Mouse (Mus musculus) heart, adult 11 months (tissue): ENCODE results near the gene Pet100.

Experiments
- DNase-seq: peaks from one replicate; pipeline ENCODE4 v3.0.0; 2022

The Pet100 gene

GRCm38 (mm10) chr8:3626971-3627370 lies 5.6 kb downstream of the Pet100 start:
- no peak for DNase-seq

- DNase-seq, result no peak
Observed at GRCm38 (mm10) chr8:3628014-3628413, 6.7 kb downstream of the Pet100 start.

DNA sequence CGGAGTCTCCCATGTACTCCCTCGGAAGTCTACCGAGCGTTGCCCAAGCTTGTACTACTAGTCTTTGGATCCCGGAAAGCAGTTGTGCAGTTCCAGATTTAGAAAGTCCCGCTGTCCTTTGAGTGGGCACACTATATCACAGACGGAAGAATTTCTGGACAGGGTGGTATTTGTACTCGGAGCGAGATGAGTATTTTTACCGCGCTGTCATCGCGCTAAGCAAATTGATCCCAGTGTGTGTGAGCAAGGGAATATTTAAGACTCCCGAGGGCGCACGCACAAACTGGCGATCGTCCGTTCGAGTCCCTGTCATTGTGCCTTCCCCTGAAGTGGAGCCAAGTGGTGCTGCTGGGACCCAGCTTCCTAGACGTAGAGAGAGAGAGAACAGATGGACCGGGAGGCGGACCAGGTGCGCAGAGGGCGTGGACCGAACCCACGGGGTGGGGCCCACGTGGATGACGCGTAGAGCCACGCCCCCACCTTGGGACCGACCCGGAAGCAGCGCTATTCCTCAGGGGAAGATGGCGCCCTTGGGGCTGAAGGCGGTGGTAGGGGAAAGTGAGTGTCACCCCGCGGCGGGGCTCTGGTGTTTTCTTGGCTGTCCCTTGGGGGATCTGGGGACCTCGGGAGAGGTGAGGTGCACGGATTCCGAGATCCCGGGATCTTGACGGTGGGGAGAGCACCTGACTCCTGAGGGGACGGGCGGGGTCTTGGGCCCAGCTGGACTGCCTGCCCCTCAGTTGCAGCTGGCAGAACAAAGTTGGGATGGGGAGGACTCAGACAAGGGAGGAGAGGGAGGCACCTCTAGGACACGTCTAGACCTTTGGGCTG lies 9.5 kb downstream of the Pet100 start, which contains the start of gene Stxbp2:
Gene Stxbp2 (plus strand): TSS at position 309 of the 831 bp plus-strand sequence.
- DNase-seq, result peak; percentile 94

DNA sequence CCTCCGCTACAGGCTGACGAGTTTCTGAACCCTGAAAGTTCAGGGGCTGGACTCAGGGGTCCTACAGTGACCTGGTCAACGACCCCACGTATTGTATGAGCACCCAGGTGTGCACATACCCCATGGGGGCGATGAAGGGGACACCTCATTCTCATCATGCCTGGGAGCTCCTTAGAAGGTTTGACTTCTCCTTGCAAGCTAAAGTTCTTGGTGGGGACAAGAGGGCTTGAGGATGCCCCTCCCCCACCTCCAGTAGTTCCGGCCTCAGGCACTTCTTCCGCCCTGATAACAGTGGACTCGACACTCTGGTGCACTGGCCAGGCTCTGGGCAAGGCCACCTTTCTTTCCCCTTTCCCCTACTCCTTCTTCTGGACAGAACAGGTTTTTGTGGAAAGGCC lies 10.1 kb downstream of the Pet100 start:
- peak; percentile 88 for DNase-seq

GRCm38 (mm10) chr8:3645804-3646203 lies 24.5 kb downstream of the Pet100 start:
- DNase-seq, result peak; percentile 92

DNA sequence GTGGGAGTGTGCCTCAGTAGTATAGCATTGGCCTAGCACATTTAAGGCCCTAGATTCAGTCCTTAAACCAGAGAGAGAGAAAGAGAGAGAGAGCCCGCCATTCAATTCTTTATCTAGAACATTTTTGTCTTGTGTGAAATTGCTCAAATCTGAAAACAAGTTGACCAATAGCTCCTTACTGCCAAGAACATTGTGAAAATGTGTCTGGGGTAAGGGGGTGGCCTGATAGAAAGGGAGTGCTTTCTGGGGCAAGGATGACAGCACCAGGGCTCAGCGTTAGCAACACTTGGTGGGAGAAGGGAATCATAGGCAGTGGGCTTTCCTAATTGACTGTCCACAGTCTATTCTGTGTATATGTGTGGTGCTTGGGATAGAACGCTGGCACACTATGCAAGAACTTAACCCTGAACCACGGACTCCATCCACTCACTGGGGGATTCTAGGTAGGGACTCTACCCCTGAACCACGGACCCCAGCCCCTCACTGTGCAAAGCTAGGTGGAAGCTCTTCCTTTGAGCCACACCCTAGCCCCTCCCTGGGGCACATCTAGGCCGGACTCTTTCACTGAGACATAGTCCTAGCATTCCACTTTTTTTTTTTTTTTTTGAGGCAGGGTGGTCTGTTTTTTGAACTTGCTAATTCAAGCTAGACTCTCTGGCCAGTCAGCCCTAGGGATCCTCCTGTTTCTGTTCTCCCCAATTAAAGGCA lies 25.6 kb downstream of the Pet100 start:
- DNase-seq, result no peak

DNA sequence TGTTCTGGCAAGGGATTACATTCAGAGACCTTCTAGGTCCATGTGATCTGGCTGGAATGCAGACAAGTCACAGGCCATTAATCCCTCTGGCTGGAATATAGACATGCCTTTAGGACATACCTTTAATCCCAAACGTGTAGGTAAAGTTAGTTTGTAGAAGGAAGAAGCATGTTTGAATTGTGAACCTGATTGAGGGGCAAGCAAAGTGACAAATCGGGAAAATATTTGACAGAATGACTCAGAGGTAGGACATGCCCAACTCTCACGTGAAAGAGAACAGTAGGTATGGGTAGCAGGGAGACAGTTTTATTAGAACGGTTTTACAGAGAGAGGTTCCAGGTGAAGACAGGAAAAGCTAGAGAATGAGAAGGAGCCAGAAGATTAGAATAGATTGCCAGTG lies 26.2 kb downstream of the Pet100 start:
- no peak for DNase-seq

- no peak for DNase-seq
Observed at GRCm38 (mm10) chr8:3648268-3648667, 26.9 kb downstream of the Pet100 start.

- DNase-seq, result no peak
Observed at GRCm38 (mm10) chr8:3648990-3649389, 27.6 kb downstream of the Pet100 start.

DNA sequence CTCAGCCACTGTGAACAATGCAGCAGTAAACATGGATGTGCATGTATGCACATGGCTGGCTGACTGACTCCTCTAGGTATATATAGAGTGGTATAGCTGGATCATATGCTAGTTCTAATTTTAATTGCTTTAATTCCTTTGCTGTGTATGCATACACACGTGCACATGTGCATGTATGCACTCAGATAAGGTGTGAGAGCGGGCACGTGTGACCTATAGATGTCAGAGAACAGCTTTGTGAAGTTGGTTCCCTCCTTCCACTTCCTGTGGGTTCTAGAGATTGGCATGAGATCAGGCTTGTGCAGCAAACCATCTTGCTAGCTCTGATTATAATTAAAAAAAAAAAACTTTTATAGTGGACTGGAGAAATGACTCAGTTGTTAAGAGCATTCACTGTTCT lies 31.5 kb downstream of the Pet100 start:
- no peak for DNase-seq

- DNase-seq, result no peak
Observed at GRCm38 (mm10) chr8:3654726-3655508, 33.6 kb downstream of the Pet100 start.

- DNase-seq, result no peak
Observed at GRCm38 (mm10) chr8:3655526-3655925, 34.2 kb downstream of the Pet100 start, which contains the start of gene Retn. Retn (plus strand) TSS chr8:3655770.

DNA sequence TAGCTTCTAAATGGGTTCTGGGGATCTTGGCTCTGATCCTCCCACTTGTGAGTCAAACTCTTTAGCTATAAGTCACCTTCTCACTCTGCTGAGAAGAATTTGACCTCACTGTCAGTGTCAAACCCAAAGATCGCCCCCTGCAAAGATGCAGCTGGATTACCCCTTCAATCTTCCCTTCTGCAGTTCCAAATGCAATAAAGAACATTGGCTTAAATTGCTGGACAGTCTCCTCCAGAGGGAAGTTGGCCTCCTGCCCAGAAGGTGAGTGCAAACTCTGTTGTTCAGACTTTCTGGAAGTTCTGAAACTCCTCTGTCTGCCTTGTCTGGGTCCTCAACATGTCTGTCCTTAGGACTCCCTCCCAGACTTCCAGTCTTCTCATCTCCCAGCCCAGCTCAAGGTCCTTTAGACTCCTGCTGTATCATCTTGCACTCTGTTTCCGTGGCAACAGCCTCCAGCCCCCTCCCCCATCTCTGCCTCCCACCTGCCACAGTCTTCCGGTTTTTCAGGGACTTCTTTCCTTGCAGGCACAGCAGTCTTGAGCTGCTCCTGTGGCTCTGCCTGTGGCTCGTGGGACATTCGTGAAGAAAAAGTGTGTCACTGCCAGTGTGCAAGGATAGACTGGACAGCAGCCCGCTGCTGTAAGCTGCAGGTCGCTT lies 35.5 kb downstream of the Pet100 start:
- DNase-seq, result no peak

GRCm38 (mm10) chr8:3660889-3661288 lies 39.5 kb downstream of the Pet100 start:
- DNase-seq, result no peak

GRCm38 (mm10) chr8:3664405-3664804 lies 43.1 kb downstream of the Pet100 start:
- DNase-seq, result no peak

DNA sequence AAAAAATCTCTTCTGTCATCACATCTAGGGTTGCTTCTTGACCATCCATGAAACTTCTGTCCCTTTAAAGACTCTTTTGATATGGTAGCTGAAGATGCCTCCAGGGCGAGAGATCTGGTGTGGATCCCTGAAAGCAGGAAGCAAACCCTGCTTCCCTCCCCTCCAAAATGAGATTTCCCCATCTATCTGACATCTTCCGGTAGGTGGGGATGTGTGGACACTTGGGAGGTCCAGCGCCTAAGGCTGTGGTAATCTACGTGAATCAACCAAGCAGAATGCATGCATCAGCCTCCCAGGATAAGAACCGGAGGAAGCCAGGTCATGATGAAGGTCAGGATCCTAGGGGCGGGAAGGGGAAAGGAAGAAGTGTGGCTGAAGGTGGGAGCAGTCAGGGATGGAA lies 44.2 kb downstream of the Pet100 start, which contains the start of gene Mcemp1:
Gene Mcemp1 (plus strand): TSS at position 248 of the 400 bp plus-strand sequence.
- DNase-seq, result no peak

DNA sequence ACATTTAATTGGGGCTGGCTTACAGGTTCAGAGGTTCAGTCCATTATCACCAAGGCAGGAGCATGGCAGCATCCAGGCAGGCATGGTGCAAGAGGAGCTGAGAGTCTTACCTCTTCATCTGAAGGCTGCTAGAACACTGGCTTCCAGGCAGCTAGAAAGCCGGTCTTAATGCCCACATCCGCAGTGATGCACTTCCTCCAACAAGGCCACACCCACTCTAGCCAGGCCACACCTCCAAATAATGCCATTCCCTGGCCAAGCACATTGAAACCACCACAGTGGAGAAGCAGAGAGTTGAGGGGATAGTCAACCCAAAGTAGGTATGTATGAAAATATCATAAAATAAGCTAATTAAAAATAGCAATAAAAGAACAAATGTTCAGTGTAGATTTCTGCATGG lies 49.0 kb downstream of the Pet100 start:
- no peak for DNase-seq

DNA sequence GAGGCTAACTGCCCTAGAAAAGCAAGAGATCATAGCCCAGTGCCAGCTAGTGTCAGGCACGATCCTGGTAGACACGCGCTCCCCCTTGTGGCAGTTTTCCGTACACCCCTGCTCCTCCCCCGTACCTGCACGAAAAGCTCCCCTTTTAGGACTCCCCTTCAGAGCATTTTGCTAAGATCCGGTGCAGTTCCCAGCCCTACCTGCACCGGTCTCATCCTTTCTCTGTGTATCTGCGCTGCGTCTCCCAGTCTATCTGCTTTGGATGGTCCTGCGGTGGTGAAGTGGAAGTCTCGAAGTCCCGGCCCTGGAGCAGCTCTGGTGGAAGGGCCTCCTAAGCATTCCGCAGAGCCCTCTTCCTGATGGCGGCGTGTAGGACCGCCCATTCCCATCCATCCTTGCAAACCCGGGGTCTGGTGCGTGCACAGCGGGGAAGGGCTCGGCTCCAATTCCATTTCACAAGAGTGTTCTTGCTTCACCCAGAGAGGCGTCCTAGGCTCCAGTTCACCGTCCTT lies 50.7 kb downstream of the Pet100 start, which contains the start of gene Fcor:
Gene Fcor (minus strand): TSS at position 383 of the 512 bp plus-strand sequence.
- peak; percentile 97 for DNase-seq

DNA sequence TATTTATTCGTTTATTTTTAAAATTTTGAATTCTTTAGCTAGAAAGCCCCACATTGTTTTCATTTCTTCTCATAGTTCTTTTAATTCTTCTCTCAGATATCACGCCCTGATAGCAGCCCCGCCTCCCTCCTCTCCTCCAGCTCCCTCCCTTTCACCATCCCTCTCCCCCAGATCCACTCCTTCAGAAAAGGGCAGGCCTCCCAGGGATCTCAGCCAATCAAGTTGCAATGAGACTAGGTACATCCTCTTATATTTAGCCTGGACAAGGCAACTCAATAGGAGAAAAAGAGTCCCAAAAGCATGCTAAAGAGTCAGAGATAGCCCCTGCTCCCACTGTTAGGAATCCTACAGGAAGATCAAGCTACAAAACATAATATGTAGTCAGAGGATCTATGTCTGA lies 53.3 kb downstream of the Pet100 start:
- DNase-seq, result peak; percentile 55
